Mouse (Mus musculus): Measurements from ENCODE around the gene Hmcn1.

Hmcn1 gene

GRCm38 (mm10) chr1:150992711-150993161, 499 bp downstream of the Hmcn1 start:
- no peak for DNase-seq (ENCODE audit: low spot score)

GRCm38 (mm10) chr1:150991745-150992554, 1.3 kb downstream of the Hmcn1 start:
- DNase-seq (ENCODE audit: low spot score): no peak

GRCm38 (mm10) chr1:150984888-150985287, 8.3 kb downstream of the Hmcn1 start:
- no peak for DNase-seq (ENCODE audit: low spot score)

- no peak for DNase-seq (ENCODE audit: low spot score)
These were observed 9.1 kb downstream of the Hmcn1 start for GRCm38 (mm10) chr1:150984092-150984503.

GRCm38 (mm10) chr1:150978651-150979050, 14.6 kb downstream of the Hmcn1 start:
- no peak for DNase-seq (ENCODE audit: low spot score)

- no peak for DNase-seq (ENCODE audit: low spot score)
These were observed 17.0 kb downstream of the Hmcn1 start for GRCm38 (mm10) chr1:150976263-150976662.

- no peak for DNase-seq (ENCODE audit: low spot score)
These were observed 33.7 kb downstream of the Hmcn1 start for GRCm38 (mm10) chr1:150959486-150960074.

GRCm38 (mm10) chr1:150951004-150951403, 42.2 kb downstream of the Hmcn1 start:
- no peak for DNase-seq (ENCODE audit: low spot score)

GRCm38 (mm10) chr1:150950046-150950445, 43.2 kb downstream of the Hmcn1 start:
- DNase-seq (ENCODE audit: low spot score): no peak

- DNase-seq (ENCODE audit: low spot score): no peak
These were observed 44.3 kb downstream of the Hmcn1 start for GRCm38 (mm10) chr1:150948911-150949310.

GRCm38 (mm10) chr1:150943601-150944000, 49.6 kb downstream of the Hmcn1 start:
- DNase-seq (ENCODE audit: low spot score): no peak

- DNase-seq (ENCODE audit: low spot score): no peak
These were observed 51.1 kb downstream of the Hmcn1 start for GRCm38 (mm10) chr1:150942143-150942542.

GRCm38 (mm10) chr1:150936821-150937220, 56.4 kb downstream of the Hmcn1 start:
- DNase-seq (ENCODE audit: low spot score): no peak

- DNase-seq (ENCODE audit: low spot score): no peak
These were observed 59.6 kb downstream of the Hmcn1 start for GRCm38 (mm10) chr1:150933616-150934015.

GRCm38 (mm10) chr1:150920860-150921259, 72.4 kb downstream of the Hmcn1 start:
- DNase-seq (ENCODE audit: low spot score): no peak

GRCm38 (mm10) chr1:150920276-150920675, 73.0 kb downstream of the Hmcn1 start:
- DNase-seq (ENCODE audit: low spot score): peak; percentile 68

GRCm38 (mm10) chr1:150914936-150915335, 78.3 kb downstream of the Hmcn1 start:
- DNase-seq (ENCODE audit: low spot score): no peak

GRCm38 (mm10) chr1:150913586-150914136, 79.6 kb downstream of the Hmcn1 start:
- no peak for DNase-seq (ENCODE audit: low spot score)

- DNase-seq (ENCODE audit: low spot score): no peak
These were observed 83.6 kb downstream of the Hmcn1 start for GRCm38 (mm10) chr1:150909642-150910041.

- DNase-seq (ENCODE audit: low spot score): no peak
These were observed 99.5 kb downstream of the Hmcn1 start for GRCm38 (mm10) chr1:150893677-150894188.

- no peak for DNase-seq (ENCODE audit: low spot score)
These were observed 103.2 kb downstream of the Hmcn1 start for GRCm38 (mm10) chr1:150890017-150890416.

- no peak for DNase-seq (ENCODE audit: low spot score)
These were observed 107.0 kb downstream of the Hmcn1 start for GRCm38 (mm10) chr1:150886267-150886666.

GRCm38 (mm10) chr1:150878421-150878820, 114.8 kb downstream of the Hmcn1 start:
- no peak for DNase-seq (ENCODE audit: low spot score)
